ENCODE assay signal across 8 mouse cellular contexts in the genomic region with DNA sequence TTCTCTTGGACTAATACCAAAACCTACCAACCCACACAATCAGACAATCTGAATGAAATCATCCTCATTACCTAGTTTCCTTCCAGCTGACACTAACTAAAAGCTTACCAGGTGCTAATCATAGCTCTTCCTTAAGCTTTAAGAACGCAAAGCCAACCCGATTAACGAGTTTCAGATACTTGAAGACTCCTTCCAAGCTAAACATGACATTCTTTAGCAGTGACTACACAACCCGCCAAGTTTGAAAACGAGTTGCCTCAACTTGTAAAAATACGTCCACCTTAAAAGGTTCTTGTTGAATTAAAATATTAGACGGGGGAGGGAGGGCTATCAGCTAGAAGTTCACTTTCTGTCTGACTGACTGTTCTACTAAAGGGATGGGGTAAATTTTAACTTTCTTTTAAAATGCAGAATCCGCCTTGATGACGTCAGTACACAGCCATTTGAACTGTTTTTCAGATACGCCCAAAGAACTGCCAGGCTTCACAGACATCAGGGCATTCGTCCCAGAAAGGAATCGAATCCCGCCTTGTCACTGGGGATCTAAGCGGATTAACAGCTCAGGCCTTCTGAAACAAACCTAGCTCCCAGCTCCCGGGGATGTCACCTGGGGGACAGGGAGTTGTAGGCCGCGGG. TPM values are rescaled to one million over a fixed set of nuclear protein-coding genes. Genes with fewer than 3 reads are reported as not detected.
DNase-seq lines count a peak whose midpoint lies in the region; ATAC-seq and TF ChIP-seq lines count a peak whose summit lies in the region.

No protein-coding gene starts in this region.

- no peaks in the 10 kb centered on the region for H3K9me3 ChIP-seq in neural tube, embryonic 11.5 days (ENCODE audit: control insufficient read depth, low read length)
- no peaks in the 10 kb centered on the region for H3K9me3 ChIP-seq in liver, embryonic 11.5 days (ENCODE audit: control insufficient read depth, low read length)
- H3K9me3 ChIP-seq in neural tube, embryonic 14.5 days (ENCODE audit: control insufficient read depth, low read length): no peaks in the 10 kb centered on the region

- H3K9ac ChIP-seq in neural tube, embryonic 11.5 days (ENCODE audit: low read length): peak overlapping the region; percentile 56
- H3K9ac ChIP-seq in liver, embryonic 11.5 days (ENCODE audit: low read depth, low read length): peak overlapping the region; percentile 89
- 0 out of 2 replicates have a peak overlapping the region, but pooled peaks have one; percentile 4 for H3K9ac ChIP-seq in neural tube, embryonic 14.5 days (replicated peaks; ENCODE audit: low read depth, low read length)

- H3K36me3 ChIP-seq in neural tube, embryonic 11.5 days (ENCODE audit: control insufficient read depth, insufficient read depth, low read length): no peaks in the 10 kb centered on the region
- H3K36me3 ChIP-seq in liver, embryonic 11.5 days (ENCODE audit: control insufficient read depth, insufficient read depth, low read length): no peaks in the 10 kb centered on the region; the same call in 1 of the 2 replicates
- no peaks in the 10 kb centered on the region for H3K36me3 ChIP-seq in neural tube, embryonic 14.5 days (ENCODE audit: control insufficient read depth, insufficient read depth, low read length)

- no peaks in the 10 kb centered on the region for H3K27me3 ChIP-seq in neural tube, embryonic 11.5 days (ENCODE audit: control insufficient read depth, insufficient read depth, low read length)
- no peaks in the 10 kb centered on the region for H3K27me3 ChIP-seq in liver, embryonic 11.5 days (replicated peaks; ENCODE audit: control insufficient read depth, insufficient read depth, low read length)
- H3K27me3 ChIP-seq in neural tube, embryonic 14.5 days (ENCODE audit: control insufficient read depth, insufficient read depth, low read length): no peaks in the 10 kb centered on the region

- no peak for TF ChIP-seq POLR2A in bone marrow, adult 2 months (IDR thresholded peaks at IDR 0.05; ENCODE audit: borderline replicate concordance, control insufficient read depth, low read depth, low read length)

- intact Hi-C loops in left cerebral cortex, postnatal 14 days (cut with DNase I): no loop called here

- H3K27ac ChIP-seq in neural tube, embryonic 11.5 days (ENCODE audit: low read depth, low read length): no peak overlapping the region
- peak overlapping the region; percentile 64 for H3K27ac ChIP-seq in bone marrow, adult 2 months (ENCODE audit: control insufficient read depth, insufficient read depth, low read depth, low read length, poor library complexity)
- H3K27ac ChIP-seq in liver, embryonic 11.5 days (ENCODE audit: low read depth, low read length): peak overlapping the region; percentile 23; the same call in 1 of the 2 replicates
- no peak overlapping the region for H3K27ac ChIP-seq in neural tube, embryonic 14.5 days (ENCODE audit: low read depth, low read length)

- peaks cover 3% of the 10 kb centered on the region; the same call in 1 of the 2 replicates for H3K4me1 ChIP-seq in neural tube, embryonic 11.5 days (ENCODE audit: control insufficient read depth, insufficient read depth, low read length)
- no peaks in the 10 kb centered on the region; the same call in 1 of the 2 replicates for H3K4me1 ChIP-seq in bone marrow, adult 2 months (ENCODE audit: control insufficient read depth, insufficient read depth, low read length)
- H3K4me1 ChIP-seq in liver, embryonic 11.5 days (replicated peaks; ENCODE audit: control insufficient read depth, insufficient read depth, low read length): no peaks in the 10 kb centered on the region; the same call in 1 of the 2 replicates
- H3K4me1 ChIP-seq in neural tube, embryonic 14.5 days (ENCODE audit: control insufficient read depth, insufficient read depth, low read length): no peaks in the 10 kb centered on the region

- TF ChIP-seq CTCF in bone marrow, adult 2 months (IDR thresholded peaks at IDR 0.05; ENCODE audit: control insufficient read depth, insufficient read depth, low read length): no peak

- WGBS in neural tube, embryonic 11.5 days: 9% methylated on average over 17 of the region's 17 CpGs
- under 1% methylated on average over 17 of the region's 17 CpGs for WGBS in bone marrow, adult 2 months
- WGBS in liver, embryonic 11.5 days: 3% methylated on average over 17 of the region's 17 CpGs
- 5% methylated on average over 17 of the region's 17 CpGs for WGBS in neural tube, embryonic 14.5 days

- ATAC-seq in neural tube, embryonic 11.5 days (ENCODE audit: insufficient read depth, low FRiP score, low TSS enrichment): peak; percentile 18
- ATAC-seq in liver, embryonic 11.5 days (replicated peaks; ENCODE audit: low FRiP score): peak; percentile 42
- ATAC-seq in neural tube, embryonic 14.5 days (ENCODE audit: low read depth): no peak

- H3K4me2 ChIP-seq in neural tube, embryonic 11.5 days (ENCODE audit: low read depth): peak overlapping the region; percentile 61
- peak overlapping the region; percentile 76 for H3K4me2 ChIP-seq in liver, embryonic 11.5 days
- H3K4me2 ChIP-seq in neural tube, embryonic 14.5 days (ENCODE audit: low read depth, low read length): peak overlapping the region; percentile 77

- H3K4me3 ChIP-seq in neural tube, embryonic 11.5 days (ENCODE audit: low read depth, low read length): peak overlapping the region; percentile 69
- H3K4me3 ChIP-seq in bone marrow, adult 2 months (replicated peaks; ENCODE audit: control insufficient read depth, low read depth, low read length): peak overlapping the region; percentile 84
- H3K4me3 ChIP-seq in liver, embryonic 11.5 days (ENCODE audit: low read depth, low read length): peak overlapping the region; percentile 84
- peak overlapping the region; percentile 51 for H3K4me3 ChIP-seq in neural tube, embryonic 14.5 days (ENCODE audit: low read depth, low read length)

- DNase-seq in neural tube, embryonic 11.5 days (ENCODE audit: low spot score): no peak
- no peak for DNase-seq in neural tube, embryonic 10.5 days (ENCODE audit: extremely low spot score, low spot score)
- peak; percentile 56 for DNase-seq in forelimb bud, embryonic 11.5 days (ENCODE audit: low read depth, low spot score)
- DNase-seq in liver, embryonic 11.5 days (ENCODE audit: low spot score): no peak
- no peak for DNase-seq in left cerebral cortex, postnatal 14 days (ENCODE audit: low spot score in 2 of 2)
- DNase-seq in cerebellum, postnatal 14 days: no peak

RNA-seq across cellular contexts. Expression of a gene that starts 0.6 kb away (rescaled TPM):
- polyA plus RNA-seq in neural tube, embryonic 11.5 days (2014; fragmentation: Nextera tagmentation; extraction: Ambion mirVana): 8.2 and 9.4 TPM in 2 replicates
- polyA plus RNA-seq in bone marrow, adult 2 months (2011; ENCODE audit: insufficient read depth, insufficient read length, low replicate concordance, missing spikeins): 19.7 and 30.7 TPM in 2 replicates
- 18.5 and 22.9 TPM in 2 replicates for polyA plus RNA-seq in liver, embryonic 11.5 days (2014; fragmentation: Nextera tagmentation; extraction: Ambion mirVana)
- 2.2 and 2.5 TPM in 2 replicates for polyA plus RNA-seq in neural tube, embryonic 14.5 days (2014; fragmentation: Nextera tagmentation; extraction: Ambion mirVana)
- 1 to 10 TPM; 4.2 to 5.1 TPM for total RNA-seq in left cerebral cortex, postnatal 14 days (2021)

Comparison
In these comparisons a context has a peak if more than half of its experiments do, and no peak if none do; other contexts are left out.
1. H3K27ac ChIP-seq: peak in bone marrow, adult 2 months (single experiment) and liver, embryonic 11.5 days (single experiment); none in neural tube, embryonic 11.5 days (single experiment) and neural tube, embryonic 14.5 days (single experiment).
2. H3K9ac ChIP-seq: peak in every context shown above with its lines; median percentile 89 in liver, embryonic 11.5 days; 56 in neural tube, embryonic 11.5 days; 4 in neural tube, embryonic 14.5 days.
3. Peak in every context shown above with its lines, with median percentiles within 50 percentile points of each other: H3K4me2 ChIP-seq and H3K4me3 ChIP-seq.